Mouse (Mus musculus) hematopoietic stem cell, adult 5-6 weeks (primary cell): ENCODE measurements around the gene Akt1s1. TPM values are rescaled to one million over a fixed set of nuclear protein-coding genes. Genes with fewer than 3 reads are reported as not detected.

Experiments used
- ATAC-seq, 2 experiments: fragments of 125-278 bp in 1 of 2; replicated peaks in 1 of 2; 2 replicates each; pipeline ENCODE4 v1.8.0; 2016 to 2017; ENCODE audit warnings: inconsistent platforms in 2 of 2, mild to moderate bottlenecking in 2 of 2, moderate number of reproducible peaks in 2 of 2, low read depth in 1 of 2, moderate TSS enrichment in 1 of 2; ENCODE audit not compliant: low FRiP score in 2 of 2, poor library complexity in 2 of 2, severe bottlenecking in 2 of 2, insufficient read depth in 1 of 2, low TSS enrichment in 1 of 2
- total RNA-seq: library from RNA; stranded (forward); fragments of 172-1452, 232-1000 nt; gene quantifications from 2 replicates; pipeline ENCODE4 v1.2.3, GENCODE M21; 2017

Akt1s1 gene
- total RNA-seq, 1 experiment from 2014 or later, result 38.0 TPM

DNA sequence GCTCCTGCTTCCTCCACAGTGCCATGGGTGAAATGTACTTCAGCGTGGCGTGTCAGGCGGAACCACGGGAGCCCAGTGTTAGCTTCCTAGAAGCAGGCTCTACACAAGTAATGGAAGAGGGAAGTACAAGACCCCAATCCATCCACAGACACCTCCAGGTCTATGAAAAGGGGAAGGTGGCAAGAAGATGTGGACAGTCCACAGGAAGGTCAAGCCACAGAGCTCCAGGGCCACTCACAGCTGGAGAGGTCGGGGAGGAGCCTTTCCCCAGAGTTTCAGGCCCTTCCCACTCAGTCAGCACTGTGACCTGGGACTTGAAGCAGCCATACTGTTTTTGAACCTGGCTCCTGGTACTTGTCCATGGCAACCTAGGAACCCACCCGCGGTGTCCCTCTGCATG, 38.2 kb downstream of the Akt1s1 start:
- ATAC-seq, result peak in 1 of 2 experiments; percentile 30; a peak in 1 of 4 replicates

DNA sequence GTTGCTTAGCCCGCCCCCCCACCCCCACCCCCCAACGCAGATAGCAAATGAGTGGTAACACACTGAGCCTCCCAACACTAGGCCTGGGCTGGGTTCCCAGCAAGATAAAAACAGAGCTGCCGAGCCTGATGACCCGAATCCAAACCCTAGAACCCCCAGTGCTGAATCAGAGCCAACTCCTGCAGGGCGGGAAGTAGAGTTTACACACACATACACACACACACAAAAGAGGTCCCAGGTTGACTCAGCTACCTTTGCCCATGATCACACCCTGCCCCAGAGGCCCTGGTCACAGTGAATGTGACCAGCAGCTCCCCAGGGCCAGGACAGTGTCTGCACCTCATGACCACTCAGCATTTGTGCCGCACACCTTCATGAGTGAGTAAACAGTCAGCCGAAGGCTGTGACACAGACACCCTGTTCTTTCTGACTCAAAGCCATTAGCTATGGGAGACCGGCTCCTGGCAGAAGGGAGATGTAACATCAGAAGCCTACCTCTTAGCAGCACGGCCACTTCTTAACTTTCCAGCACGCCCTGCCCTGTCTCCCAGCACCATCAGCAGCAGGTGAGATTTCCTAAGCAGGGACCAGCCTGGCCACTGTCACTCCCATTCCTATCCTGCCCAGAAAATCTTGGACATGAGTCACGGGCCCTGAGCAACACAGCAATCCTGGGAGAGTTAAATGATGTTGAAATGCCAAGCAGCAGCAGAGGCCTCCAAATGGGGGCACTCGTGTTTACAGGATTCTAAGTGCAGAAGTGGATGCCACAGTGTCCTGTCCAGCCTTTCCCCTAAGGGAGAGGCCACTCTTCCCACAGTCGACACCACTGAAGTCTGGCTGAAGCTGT, 39.7 kb downstream of the Akt1s1 start:
- no peak for ATAC-seq

DNA sequence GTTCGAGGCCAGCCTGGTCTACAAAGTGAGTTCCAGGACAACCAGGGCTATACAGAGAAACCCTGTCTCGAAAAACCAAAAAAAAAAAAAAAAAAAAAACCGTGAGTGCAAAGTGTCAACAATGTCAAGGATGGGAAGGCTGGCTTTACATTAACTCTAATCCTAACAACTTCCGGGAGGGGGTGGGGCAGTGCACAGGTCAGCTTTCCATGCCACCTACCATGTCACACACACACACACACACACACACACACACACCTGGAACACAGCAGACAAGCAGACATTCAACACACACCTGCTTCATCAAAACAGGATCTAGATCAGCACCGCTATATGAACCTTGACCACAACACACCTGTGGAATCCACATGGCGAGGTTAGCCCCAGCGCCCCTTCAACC, 41.4 kb downstream of the Akt1s1 start:
- no peak for ATAC-seq

DNA sequence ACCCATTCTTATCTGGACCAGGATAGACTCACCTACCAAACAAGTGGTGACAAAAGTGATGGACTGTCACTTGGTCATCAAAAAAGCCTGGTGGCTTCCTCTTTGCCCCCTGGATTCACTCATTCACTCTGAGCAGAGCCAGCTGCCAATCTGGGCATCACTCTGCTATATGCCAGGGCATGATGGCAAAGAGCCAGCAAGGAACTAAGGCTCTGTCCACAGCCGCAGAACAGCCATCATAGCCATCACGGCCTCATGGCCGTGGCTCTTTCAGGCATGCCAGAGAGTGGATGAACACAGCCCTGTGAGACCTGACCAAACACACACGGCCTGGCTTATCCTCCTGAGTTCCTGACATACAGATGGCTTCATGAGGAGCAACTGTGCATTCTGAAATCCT, 41.9 kb downstream of the Akt1s1 start:
- ATAC-seq, result no peak

DNA sequence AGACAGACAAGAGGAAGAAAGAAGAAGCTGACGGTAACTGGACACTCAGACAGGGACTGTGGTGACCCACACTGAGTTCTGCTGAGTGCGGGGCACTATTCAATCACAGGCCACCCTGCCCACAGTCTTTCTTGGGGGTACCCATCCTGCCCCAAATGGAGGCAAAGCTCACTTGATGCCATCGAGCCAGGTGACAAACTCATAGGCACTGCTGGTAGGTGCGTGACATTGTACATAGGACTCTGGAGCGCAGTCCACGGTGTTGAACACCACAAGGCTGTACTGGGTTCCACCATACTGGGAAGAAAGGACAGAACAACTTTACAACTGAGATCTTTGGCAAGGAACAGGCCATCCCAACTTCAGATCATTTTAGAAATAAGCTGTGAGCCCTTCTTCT, 42.8 kb downstream of the Akt1s1 start:
- ATAC-seq, result no peak

DNA sequence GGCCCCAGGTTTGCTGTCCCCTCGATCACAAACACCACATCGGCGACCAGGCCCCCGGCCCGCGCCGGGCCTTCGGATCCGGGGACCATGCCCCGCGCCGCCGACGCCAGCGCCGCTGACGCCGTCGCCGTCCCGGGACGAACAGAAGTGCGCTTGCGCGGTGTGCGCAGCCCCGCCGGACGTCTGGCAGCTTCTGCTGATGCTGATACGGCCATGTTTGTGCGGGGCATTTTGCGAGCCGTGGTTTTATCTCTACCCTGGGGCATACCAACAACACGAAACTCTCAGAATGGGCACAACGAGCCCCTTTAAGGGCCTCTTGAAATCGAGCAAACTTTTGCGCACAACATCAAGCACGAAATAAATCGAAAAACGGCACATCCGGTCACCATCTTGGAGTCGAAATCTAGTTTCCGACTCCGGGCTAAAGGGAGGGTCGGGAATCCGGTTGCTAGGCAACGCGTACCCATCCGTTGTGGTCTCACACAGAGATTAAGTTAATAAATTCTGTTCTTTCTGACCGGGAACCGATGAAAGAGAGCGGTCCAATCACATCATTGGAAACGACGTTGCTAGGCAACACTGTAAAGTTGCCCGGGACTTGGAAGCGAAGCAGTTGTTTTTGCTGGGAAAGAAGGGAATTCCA, 43.6 kb downstream of the Akt1s1 start, which contains the start of gene Med25:
TSS of gene Med25 (minus strand) at position 437 of the 646 bp plus-strand sequence.
- peak; percentile 57 to 65 for ATAC-seq

DNA sequence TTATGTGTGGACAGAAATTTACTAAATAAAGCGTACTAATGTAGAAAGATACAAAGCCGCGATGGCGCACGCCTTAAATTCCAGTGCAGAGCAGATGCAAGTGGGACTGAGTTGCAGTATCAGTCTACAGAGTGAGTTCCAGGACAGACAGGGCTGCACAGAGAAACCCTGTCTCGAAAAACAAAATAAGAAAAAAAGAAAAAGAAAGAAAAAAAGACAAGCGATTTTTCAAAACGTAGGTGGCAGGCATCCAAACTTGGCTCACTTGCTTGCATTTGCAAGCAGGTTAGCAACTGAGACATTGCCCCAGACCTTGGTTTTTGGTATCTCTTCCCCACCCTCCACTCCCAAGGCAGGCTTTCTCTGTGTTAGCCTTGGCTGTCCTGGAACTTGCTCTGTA, 44.4 kb downstream of the Akt1s1 start:
- ATAC-seq, result no peak

DNA sequence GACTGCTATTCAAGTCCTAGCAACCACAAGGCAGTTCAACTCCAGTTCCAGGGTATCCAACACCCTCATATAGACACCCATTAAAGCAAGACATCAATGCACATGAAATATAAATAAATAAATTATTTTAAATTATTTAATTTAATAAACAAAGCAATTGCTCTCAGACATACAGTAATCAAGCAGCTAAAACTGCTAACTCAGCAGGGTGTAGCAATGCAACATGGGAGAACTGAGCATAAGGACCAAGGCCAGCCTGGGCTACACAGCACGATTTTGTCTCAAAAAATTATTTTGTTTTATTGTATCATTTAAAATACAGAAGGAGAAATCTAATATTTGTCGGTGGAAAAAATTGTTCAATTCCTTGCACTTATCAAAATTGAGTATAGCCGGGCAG, 45.4 kb downstream of the Akt1s1 start:
- ATAC-seq, result no peak

DNA sequence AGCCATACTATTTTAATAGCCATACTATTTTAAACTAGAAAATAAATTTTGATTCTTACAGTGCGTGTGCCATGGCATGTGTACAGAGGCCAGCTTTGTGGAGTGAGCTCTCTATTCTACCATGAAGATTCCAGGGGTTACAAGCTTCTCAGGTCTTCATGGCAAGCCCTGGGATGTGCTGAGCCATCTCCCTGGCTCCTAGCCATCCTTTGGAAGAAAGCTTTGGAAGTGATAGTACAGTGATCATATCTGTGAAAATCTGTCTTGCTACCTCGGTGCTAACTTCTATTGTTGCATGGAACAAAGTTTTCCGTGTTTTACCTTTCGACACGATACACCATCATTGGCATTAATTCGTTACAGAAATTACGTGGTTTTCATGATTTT, 46.4 kb downstream of the Akt1s1 start:
- ATAC-seq, result no peak

DNA sequence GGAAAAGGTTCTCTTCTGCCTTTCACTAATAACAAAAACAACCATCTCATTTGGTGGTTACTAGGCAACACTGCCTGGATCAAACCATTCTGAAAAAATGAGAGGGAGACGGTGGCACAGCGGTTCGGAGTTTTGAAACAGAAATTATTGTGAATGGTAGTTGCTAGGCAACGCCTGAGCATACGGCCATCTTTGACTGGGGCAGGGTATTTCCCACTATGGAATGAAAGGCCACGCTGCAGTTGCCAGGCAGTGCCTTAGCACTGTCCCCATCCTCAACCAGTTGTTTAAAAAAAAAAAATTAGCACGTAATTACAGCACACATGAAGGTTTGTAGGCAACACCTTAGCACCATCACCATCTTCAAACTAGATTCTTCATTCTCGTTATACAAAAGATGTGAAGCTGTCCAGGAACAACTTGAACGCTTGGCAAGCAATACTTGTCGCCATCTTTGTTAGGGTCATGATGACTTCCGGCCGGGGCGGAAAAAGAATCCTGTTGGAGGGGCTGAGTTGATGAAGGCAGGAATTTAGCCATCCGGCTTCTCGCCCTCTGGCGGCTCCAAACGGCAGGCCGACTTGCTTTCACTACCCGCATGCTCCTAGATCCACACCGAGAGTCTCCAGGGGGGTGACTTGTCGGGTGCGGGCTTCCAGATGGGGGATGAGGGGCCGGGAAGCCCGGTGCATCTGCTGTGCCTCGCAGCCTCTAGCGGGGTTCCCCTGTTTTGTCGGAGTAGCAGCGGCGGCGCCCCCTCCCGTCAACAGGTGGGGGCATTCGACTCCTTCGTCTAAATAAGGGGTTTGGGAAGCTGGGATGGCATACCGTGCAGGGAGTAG, 47.0 kb downstream of the Akt1s1 start, which contains the start of gene Fuz:
TSS of gene Fuz (plus strand) at position 487 of the 842 bp plus-strand sequence.
- peak; percentile 80 to 81 for ATAC-seq

DNA sequence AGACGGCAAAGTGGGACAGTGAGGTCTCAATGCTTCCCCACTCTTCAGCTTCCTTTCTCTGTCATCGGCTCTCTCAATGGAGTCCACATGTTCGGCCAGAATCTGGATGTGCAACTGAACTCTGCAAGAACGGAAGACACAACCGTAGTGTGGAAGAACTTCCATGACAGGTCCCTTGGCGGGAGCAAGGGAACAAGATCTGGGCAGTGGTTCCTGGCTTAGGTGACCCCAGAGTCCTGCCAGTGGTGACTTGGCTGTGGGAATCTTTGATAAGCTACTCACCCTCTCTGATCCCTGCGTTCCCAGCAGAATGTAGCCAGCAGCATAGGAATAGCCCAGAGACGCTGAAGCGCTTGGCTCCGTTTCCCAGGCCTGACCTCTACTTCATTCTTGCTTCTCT, 47.7 kb downstream of the Akt1s1 start:
- no peak for ATAC-seq

DNA sequence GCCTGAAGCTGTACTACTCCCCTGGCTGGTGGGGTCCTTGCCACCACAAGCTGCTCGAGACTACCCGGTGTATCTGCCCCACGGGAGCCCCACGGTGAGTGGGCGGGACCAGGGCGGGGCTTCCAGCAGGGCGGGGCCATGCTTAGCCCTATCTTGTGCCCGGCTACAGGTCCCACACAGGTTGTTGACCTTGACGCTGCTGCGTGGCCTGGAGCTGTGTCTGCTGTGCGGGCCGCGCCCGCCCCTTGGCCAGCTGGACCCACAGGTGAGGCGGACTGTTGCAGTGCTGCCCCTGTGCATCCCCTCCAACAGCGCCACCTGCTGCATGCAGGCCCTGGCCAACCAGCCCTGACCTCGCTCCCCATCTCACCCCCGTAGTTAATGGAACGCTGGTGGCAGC, 49.8 kb downstream of the Akt1s1 start:
- ATAC-seq, result no peak

DNA sequence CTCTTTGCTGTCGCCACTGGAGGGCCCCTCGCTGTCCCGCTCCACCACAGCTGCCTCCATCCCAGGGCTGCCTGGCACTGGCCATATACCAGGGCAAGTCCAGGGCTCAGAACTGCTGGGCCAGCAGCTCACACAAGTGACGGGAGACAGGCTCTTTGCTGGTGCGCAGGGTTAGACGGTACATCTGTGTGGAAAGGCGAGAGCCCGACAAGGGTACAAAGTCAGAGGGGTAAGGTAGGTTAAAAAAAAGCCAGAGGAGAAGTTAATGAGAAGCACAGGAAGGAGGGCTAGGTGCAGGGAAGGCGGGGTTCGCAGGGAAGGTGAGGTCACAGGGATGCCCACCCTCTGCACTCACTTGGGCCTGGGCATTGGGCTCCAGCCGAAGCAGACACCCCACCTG, 51.8 kb downstream of the Akt1s1 start:
- no peak for ATAC-seq

DNA sequence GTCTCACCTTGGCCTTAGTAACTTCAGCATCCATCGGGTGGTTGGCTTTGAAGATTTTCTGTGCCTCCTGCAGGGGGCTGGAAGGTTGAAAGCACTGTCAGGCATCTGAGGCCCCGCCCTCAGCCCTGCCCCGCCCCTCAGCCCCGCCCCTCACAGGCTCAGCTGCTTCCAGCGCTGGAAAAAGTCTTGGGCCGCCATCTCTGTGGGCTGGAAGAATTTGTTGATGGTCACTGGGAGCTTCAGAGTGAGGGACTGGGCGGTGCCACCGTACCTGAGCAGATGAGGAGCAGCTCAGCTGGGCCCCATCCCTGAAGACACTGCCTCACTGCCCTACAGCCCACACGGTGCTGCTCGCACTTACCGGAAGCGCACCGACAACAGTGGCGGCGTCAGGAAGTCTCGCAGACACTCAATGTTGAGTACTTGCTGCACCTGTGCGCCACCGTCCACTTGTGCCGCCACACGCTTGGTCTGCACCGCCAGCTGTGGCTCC, 52.5 kb downstream of the Akt1s1 start:
- ATAC-seq, result peak; percentile 40 to 68
